In the genomic region with DNA sequence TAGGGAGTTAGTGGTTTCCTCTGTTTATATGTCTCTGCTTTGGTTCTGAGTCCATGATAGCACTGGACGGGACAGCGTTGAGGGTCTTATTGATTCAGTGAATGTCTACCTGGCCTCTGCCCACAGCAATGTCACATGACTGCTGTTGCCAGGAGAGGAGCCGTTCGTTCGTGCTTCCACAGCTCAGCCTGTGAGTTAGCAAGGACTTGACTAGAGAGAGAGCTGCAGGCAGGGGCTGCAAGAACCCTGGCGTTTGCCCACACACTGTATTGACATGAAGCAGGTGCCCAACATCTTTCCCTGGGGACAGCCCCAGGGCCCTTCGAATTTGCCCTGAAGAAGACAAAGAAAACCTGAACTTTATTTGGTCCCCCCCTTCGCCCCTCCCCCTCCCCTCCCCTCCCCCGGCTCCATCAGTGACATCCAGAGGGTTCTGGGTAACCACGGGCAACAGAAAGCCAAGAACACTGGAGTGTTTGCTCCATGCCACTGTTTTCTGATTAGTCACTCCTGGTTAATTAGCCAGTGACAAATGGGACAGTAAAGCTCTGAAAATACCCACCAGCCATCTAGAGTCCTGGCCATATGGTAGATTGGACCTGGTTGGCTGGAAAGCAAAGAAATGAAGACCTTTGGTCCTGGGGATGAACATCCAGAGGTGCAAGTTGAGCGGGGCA, we compare ENCODE assay signal across 12 mouse cellular contexts.
DNase-seq lines count a peak whose midpoint lies in the region; ATAC-seq and TF ChIP-seq lines count a peak whose summit lies in the region.
"Had no signal": no experiment of that assay in that cellular context is flagged by ENCODE, and none has a peak within 500 bp of the region (broad histone marks: within the 10 kb centered on the region; RNA-seq: fewer than 3 reads in every experiment).

No protein-coding gene starts in this region.

- H3K9ac ChIP-seq in hindbrain, embryonic 12.5 days = no peak overlapping the region; the same call in 1 of the 2 replicates
- H3K9ac ChIP-seq in liver, embryonic 14.5 days (replicated peaks) = no peak overlapping the region
- H3K9ac ChIP-seq in neural tube, embryonic 13.5 days = 0 out of 2 replicates have a peak overlapping the region, but pooled peaks have one; percentile 2
- H3K9ac ChIP-seq: lung, embryonic 15.5 days had no signal

- TF ChIP-seq EP300 in liver, embryonic 14.5 days (IDR thresholded peaks at IDR 0.05; ENCODE audit: low read depth) = no peak

- H3K36me3 ChIP-seq in megakaryocyte, embryonic 14.5 days (replicated peaks; ENCODE audit: low read length) = peaks cover 74% of the 10 kb centered on the region
- no peaks in the 10 kb centered on the region for H3K36me3 ChIP-seq in hindbrain, embryonic 12.5 days
- no peaks in the 10 kb centered on the region for H3K36me3 ChIP-seq in liver, embryonic 14.5 days (replicated peaks; ENCODE audit: control insufficient read depth, insufficient read depth, low read depth)
- no peaks in the 10 kb centered on the region for H3K36me3 ChIP-seq in neural tube, embryonic 13.5 days
- H3K36me3 ChIP-seq: lung, embryonic 15.5 days had no signal

- H3K4me3 ChIP-seq in megakaryocyte, embryonic 14.5 days (replicated peaks) = peak overlapping the region; percentile 77
- no peak overlapping the region for H3K4me3 ChIP-seq in hindbrain, embryonic 12.5 days
- H3K4me3 ChIP-seq in liver, embryonic 14.5 days (ENCODE audit: insufficient read depth in 1 of 2, low read depth in 2 of 2, low read length in 2 of 2) = no peak overlapping the region
- no peak overlapping the region for H3K4me3 ChIP-seq in neural tube, embryonic 13.5 days
- H3K4me3 ChIP-seq: lung, embryonic 15.5 days had no signal

- H3K27ac ChIP-seq in hindbrain, embryonic 12.5 days = 0 out of 2 replicates have a peak overlapping the region, but pooled peaks have one; percentile 5
- H3K27ac ChIP-seq in liver, embryonic 14.5 days = peak overlapping the region; percentile 25
- H3K27ac ChIP-seq in neural tube, embryonic 13.5 days (replicated peaks) = peak overlapping the region; percentile 18; the same call in 1 of the 2 replicates
- H3K27ac ChIP-seq: lung, embryonic 15.5 days had no signal

- ATAC-seq in megakaryocyte, adult 5-6 weeks (ENCODE audit: poor library complexity, severe bottlenecking) = no peak
- ATAC-seq in hindbrain, embryonic 12.5 days (ENCODE audit: low FRiP score) = peak; percentile 57
- no peak for ATAC-seq in liver, embryonic 14.5 days (ENCODE audit: insufficient read depth)
- ATAC-seq in neural tube, embryonic 13.5 days (ENCODE audit: low read depth) = peak; percentile 55

- H3K4me1 ChIP-seq in megakaryocyte, embryonic 14.5 days = peaks cover 99% of the 10 kb centered on the region
- peaks cover 21% of the 10 kb centered on the region for H3K4me1 ChIP-seq in hindbrain, embryonic 12.5 days
- peaks cover 27 to 49% of the 10 kb centered on the region in 2 experiments for H3K4me1 ChIP-seq in liver, embryonic 14.5 days (replicated peaks; ENCODE audit: control insufficient read depth in 2 of 2, insufficient read depth in 2 of 2, low read length in 1 of 2)
- peaks cover 35% of the 10 kb centered on the region for H3K4me1 ChIP-seq in neural tube, embryonic 13.5 days (replicated peaks)

- DNase-seq in liver, embryonic 14.5 days (ENCODE audit: low read depth in 3 of 3, low spot score in 3 of 3) = no peak
- DNase-seq in layer of hippocampus, postnatal 25 days (ENCODE audit: extremely low spot score in 1 of 2, low spot score in 1 of 2) = no peak
- no peak for DNase-seq in right cerebral cortex, postnatal 36 days (ENCODE audit: low spot score in 2 of 2)
- no peak for DNase-seq in thymus, postnatal 36 days
- DNase-seq: cerebellum, postnatal 36 days; heart, postnatal 36 days; right cerebral cortex, postnatal 25 days had no signal

- TF ChIP-seq CTCF in liver, embryonic 14.5 days (IDR thresholded peaks at IDR 0.05; ENCODE audit: low read depth) = no peak

- 44% methylated on average over 11 of the region's 11 CpGs for WGBS in hindbrain, embryonic 12.5 days
- WGBS in liver, embryonic 14.5 days (ENCODE audit: insufficient replicate concordance) = 59% methylated on average over 11 of the region's 11 CpGs
- WGBS in neural tube, embryonic 13.5 days = 44% methylated on average over 11 of the region's 11 CpGs

- H3K4me2 ChIP-seq in hindbrain, embryonic 12.5 days (replicated peaks) = 0 out of 2 replicates have a peak overlapping the region, but pooled peaks have one; percentile 11
- H3K4me2 ChIP-seq in liver, embryonic 14.5 days (ENCODE audit: low read depth) = peak overlapping the region; percentile 48
- H3K4me2 ChIP-seq in neural tube, embryonic 13.5 days = no peak overlapping the region
- H3K4me2 ChIP-seq: lung, embryonic 15.5 days had no signal

- no peaks in the 10 kb centered on the region for H3K9me3 ChIP-seq in megakaryocyte, embryonic 14.5 days
- no peaks in the 10 kb centered on the region for H3K9me3 ChIP-seq in hindbrain, embryonic 12.5 days (replicated peaks)
- no peaks in the 10 kb centered on the region for H3K9me3 ChIP-seq in liver, embryonic 14.5 days (ENCODE audit: control insufficient read depth, low read length)
- no peaks in the 10 kb centered on the region for H3K9me3 ChIP-seq in neural tube, embryonic 13.5 days
- H3K9me3 ChIP-seq: lung, embryonic 15.5 days had no signal

- H3K27me3 ChIP-seq in megakaryocyte, embryonic 14.5 days (replicated peaks) = no peaks in the 10 kb centered on the region
- H3K27me3 ChIP-seq in hindbrain, embryonic 12.5 days = no peaks in the 10 kb centered on the region
- H3K27me3 ChIP-seq in liver, embryonic 14.5 days (ENCODE audit: control insufficient read depth, insufficient read depth, low read length) = no peaks in the 10 kb centered on the region
- H3K27me3 ChIP-seq in neural tube, embryonic 13.5 days = no peaks in the 10 kb centered on the region
- H3K27me3 ChIP-seq: lung, embryonic 15.5 days had no signal

Comparison
In these comparisons a context has a peak if more than half of its experiments do, and no peak if none do; other contexts are left out.
1. ATAC-seq: peak in hindbrain, embryonic 12.5 days (single experiment) and neural tube, embryonic 13.5 days (single experiment); none in megakaryocyte, adult 5-6 weeks (single experiment) and liver, embryonic 14.5 days (single experiment).
2. Peak in every context shown above with its lines, with median percentiles within 50 percentile points of each other: H3K27ac ChIP-seq.